Mouse (Mus musculus): ENCODE results near the gene Ssrp1. TPM values are rescaled to one million over a fixed set of nuclear protein-coding genes. Genes with fewer than 3 reads are reported as not detected.

The Ssrp1 gene
- polyA plus RNA-seq, 1 experiment from 2014 or later: 156 TPM

DNA sequence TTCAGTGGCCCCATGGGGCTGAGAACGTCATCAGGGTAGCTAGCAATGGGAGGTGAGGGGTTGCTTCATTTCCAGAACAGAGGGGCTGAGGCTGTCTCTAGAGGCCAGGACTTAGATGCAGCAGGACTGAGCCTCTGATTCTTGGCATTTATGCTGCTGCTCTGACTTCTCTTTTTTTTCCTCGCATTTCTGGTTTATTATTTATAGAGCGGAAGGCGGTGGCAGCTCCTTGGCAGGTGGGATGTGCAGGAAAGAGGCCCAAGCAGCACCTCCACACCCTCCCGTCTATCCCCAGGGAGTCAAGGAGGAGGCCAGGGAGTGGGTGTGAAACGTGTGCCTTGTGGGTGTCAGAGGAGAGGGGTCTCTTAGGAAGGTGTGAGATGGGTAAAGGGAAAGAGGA is 6.0 kb upstream of the Ssrp1 start:
- 66% methylated on average over 6 of the region's 6 CpGs for WGBS
- ATAC-seq: no peak
- H3K9me3 ChIP-seq (ENCODE audit: control insufficient read depth, low read length): no peaks in the 10 kb centered on the region
- no peaks in the 10 kb centered on the region for H3K36me3 ChIP-seq (ENCODE audit: control insufficient read depth, insufficient read depth, low read length)
- H3K9ac ChIP-seq (ENCODE audit: low read depth, low read length): no peak overlapping the region
- H3K27ac ChIP-seq (ENCODE audit: low read depth, low read length): no peak overlapping the region
- H3K4me1 ChIP-seq (ENCODE audit: control insufficient read depth, insufficient read depth, low read depth, low read length): no peaks in the 10 kb centered on the region
- H3K4me3 ChIP-seq (ENCODE audit: low read length): no peak overlapping the region
- H3K4me2 ChIP-seq (ENCODE audit: low read length): no peak overlapping the region
- H3K27me3 ChIP-seq (replicated peaks; ENCODE audit: control insufficient read depth, insufficient read depth, low read length): no peaks in the 10 kb centered on the region

DNA sequence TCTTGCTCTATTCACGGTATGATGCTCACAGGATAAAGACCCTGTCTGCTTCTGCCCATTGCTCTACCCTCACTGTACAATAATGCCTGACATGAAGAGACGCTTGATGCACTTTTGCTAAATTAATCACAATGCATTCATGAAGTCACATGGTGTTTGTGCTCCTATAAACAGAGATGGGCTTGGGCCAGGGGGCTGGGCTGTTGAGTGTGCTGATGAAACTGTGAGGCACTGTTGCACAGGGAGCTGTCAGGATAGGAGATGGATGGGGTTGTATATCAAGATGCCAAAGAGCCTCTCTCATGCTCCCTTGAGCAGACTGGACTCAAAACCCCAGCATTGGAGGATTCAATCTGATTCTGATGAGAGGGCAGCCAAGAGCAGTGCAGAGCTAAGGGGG is 3.9 kb upstream of the Ssrp1 start:
- Histone ChIP-seq H3K27me3 (replicated peaks; ENCODE audit: control insufficient read depth, insufficient read depth, low read length) (no peaks in the 10 kb centered on the region), H3K27ac (ENCODE audit: low read depth, low read length) (no peak overlapping the region), H3K4me3 (ENCODE audit: low read length) (no peak overlapping the region), H3K36me3 (ENCODE audit: control insufficient read depth, insufficient read depth, low read length) (no peaks in the 10 kb centered on the region), H3K4me2 (ENCODE audit: low read length) (no peak overlapping the region), H3K9me3 (ENCODE audit: control insufficient read depth, low read length) (no peaks in the 10 kb centered on the region), H3K9ac (ENCODE audit: low read depth, low read length) (no peak overlapping the region), H3K4me1 (ENCODE audit: control insufficient read depth, insufficient read depth, low read depth, low read length) (peaks cover 11% of the 10 kb centered on the region)
- ATAC-seq: no peak
- WGBS: 86% methylated on average over 2 of the region's 2 CpGs

DNA sequence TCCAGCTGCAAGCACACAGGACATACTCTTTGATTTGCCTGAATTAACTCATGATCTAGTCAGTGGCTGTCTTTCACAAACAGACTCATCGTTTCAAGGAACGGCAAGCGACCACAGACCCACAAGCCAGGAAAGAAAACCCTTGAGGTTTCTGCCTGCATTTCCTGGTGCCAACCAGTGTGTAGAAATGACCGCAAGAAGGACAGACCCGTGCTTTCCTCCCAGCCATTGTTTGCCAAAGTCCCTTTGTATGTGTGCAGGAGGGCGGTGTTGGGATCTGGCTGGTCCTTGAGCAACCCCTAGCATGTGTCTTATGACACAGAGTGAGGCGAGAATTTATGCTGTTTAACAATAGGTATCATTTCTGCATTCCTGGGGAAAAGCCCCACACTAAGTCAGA is 2.9 kb upstream of the Ssrp1 start:
- no peak overlapping the region for H3K4me3 ChIP-seq (ENCODE audit: low read length)
- peaks cover 17% of the 10 kb centered on the region for H3K4me1 ChIP-seq (ENCODE audit: control insufficient read depth, insufficient read depth, low read depth, low read length)
- WGBS: 85% methylated on average over 7 of the region's 7 CpGs
- H3K36me3 ChIP-seq (ENCODE audit: control insufficient read depth, insufficient read depth, low read length): no peaks in the 10 kb centered on the region
- no peaks in the 10 kb centered on the region for H3K27me3 ChIP-seq (replicated peaks; ENCODE audit: control insufficient read depth, insufficient read depth, low read length)
- H3K4me2 ChIP-seq (ENCODE audit: low read length): no peak overlapping the region
- ATAC-seq: no peak
- no peaks in the 10 kb centered on the region for H3K9me3 ChIP-seq (ENCODE audit: control insufficient read depth, low read length)
- no peak overlapping the region for H3K9ac ChIP-seq (ENCODE audit: low read depth, low read length)
- no peak overlapping the region for H3K27ac ChIP-seq (ENCODE audit: low read depth, low read length)

DNA sequence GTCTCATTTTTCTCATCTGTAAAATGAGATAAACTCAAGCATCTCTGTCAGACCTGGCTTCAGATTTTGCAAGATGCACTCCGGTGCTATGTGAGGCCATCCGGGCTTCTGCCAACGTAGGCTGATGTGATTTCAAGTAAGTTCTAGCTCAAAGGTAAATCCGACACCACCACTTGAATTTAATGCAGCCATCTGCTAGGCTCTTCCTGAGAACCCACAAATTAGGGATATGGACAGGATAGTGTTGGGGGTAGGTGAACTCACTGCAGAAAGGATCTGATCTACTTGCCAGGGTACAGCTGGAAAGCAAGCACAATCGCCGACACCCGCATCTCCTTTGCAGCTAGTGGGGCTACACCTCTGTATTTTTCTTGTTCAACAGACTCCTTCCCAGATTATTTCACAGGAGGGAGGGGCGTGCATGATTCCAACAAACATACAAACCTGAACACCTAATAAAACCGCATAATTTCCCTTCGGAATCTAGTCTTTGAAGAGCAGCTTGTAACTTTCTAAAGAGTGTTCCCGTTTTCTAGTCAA is 457 bp upstream of the Ssrp1 start:
- H3K27me3 ChIP-seq (replicated peaks; ENCODE audit: control insufficient read depth, insufficient read depth, low read length): no peaks in the 10 kb centered on the region
- H3K9ac ChIP-seq (ENCODE audit: low read depth, low read length): peak overlapping the region; percentile 65
- 10% methylated on average over 11 of the region's 11 CpGs for WGBS
- peaks cover 17% of the 10 kb centered on the region for H3K36me3 ChIP-seq (ENCODE audit: control insufficient read depth, insufficient read depth, low read length)
- H3K4me3 ChIP-seq (ENCODE audit: low read length): peak overlapping the region; percentile 84
- H3K4me2 ChIP-seq (ENCODE audit: low read length): peak overlapping the region; percentile 95
- peaks cover 17% of the 10 kb centered on the region for H3K4me1 ChIP-seq (ENCODE audit: control insufficient read depth, insufficient read depth, low read depth, low read length)
- no peaks in the 10 kb centered on the region for H3K9me3 ChIP-seq (ENCODE audit: control insufficient read depth, low read length)
- peak overlapping the region; percentile 85 for H3K27ac ChIP-seq (ENCODE audit: low read depth, low read length)
- peak; percentile 46 for ATAC-seq

DNA sequence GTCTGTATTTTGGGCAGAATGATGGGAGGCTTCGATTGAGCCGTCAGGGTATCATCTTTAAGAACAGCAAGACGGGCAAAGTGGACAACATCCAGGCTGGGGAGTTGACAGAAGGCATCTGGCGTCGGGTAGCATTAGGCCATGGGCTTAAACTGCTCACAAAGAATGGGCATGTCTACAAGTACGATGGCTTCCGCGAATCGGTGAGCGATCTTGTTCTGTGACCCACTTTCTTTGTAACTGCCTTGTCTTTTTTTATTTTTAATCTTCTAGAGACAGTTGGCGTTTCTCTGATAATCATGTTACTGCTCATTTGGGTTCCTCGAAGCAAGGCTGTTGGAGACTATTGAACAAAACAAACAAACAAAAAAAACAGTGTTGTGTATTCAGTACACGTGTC is 1.3 kb downstream of the Ssrp1 start:
- peaks cover 33% of the 10 kb centered on the region for H3K36me3 ChIP-seq (ENCODE audit: control insufficient read depth, insufficient read depth, low read length)
- H3K9me3 ChIP-seq (ENCODE audit: control insufficient read depth, low read length): no peaks in the 10 kb centered on the region
- H3K27me3 ChIP-seq (replicated peaks; ENCODE audit: control insufficient read depth, insufficient read depth, low read length): no peaks in the 10 kb centered on the region
- WGBS: 78% methylated on average over 13 of the region's 13 CpGs
- H3K4me2 ChIP-seq (ENCODE audit: low read length): peak overlapping the region; percentile 94
- H3K27ac ChIP-seq (ENCODE audit: low read depth, low read length): no peak overlapping the region
- peak overlapping the region; percentile 84 for H3K4me3 ChIP-seq (ENCODE audit: low read length)
- peak overlapping the region; percentile 96 for H3K9ac ChIP-seq (ENCODE audit: low read depth, low read length)
- no peak for ATAC-seq
- H3K4me1 ChIP-seq (ENCODE audit: control insufficient read depth, insufficient read depth, low read depth, low read length): peaks cover 17% of the 10 kb centered on the region

DNA sequence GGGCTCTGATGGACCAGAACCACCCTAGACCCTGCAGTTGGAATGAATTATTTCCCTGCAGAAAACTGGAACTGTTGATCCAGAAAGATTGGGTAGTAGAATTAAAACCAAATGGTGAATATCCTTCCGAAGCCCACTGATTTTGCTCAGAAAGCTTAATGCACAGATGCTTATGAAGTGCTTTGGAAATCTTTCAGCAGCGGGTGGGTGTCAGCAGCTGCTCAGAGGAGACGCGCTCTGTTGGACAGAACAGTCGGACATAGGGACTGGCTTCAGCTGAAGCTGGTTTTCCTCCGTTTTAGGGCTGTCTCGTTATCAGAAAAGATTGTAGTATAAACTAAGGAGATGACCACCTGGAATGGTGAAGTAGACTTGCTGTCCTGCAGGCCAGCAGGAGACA is 6.6 kb downstream of the Ssrp1 start:
- Histone ChIP-seq H3K27ac (ENCODE audit: low read depth, low read length) (no peak overlapping the region), H3K4me3 (ENCODE audit: low read length) (no peak overlapping the region), H3K9ac (ENCODE audit: low read depth, low read length) (no peak overlapping the region), H3K36me3 (ENCODE audit: control insufficient read depth, insufficient read depth, low read length) (peaks cover 60% of the 10 kb centered on the region), H3K4me2 (ENCODE audit: low read length) (no peak overlapping the region), H3K27me3 (replicated peaks; ENCODE audit: control insufficient read depth, insufficient read depth, low read length) (no peaks in the 10 kb centered on the region), H3K9me3 (ENCODE audit: control insufficient read depth, low read length) (no peaks in the 10 kb centered on the region), H3K4me1 (ENCODE audit: control insufficient read depth, insufficient read depth, low read depth, low read length) (peaks cover 10% of the 10 kb centered on the region)
- ATAC-seq: no peak
- WGBS: 96% methylated on average over 7 of the region's 7 CpGs

DNA sequence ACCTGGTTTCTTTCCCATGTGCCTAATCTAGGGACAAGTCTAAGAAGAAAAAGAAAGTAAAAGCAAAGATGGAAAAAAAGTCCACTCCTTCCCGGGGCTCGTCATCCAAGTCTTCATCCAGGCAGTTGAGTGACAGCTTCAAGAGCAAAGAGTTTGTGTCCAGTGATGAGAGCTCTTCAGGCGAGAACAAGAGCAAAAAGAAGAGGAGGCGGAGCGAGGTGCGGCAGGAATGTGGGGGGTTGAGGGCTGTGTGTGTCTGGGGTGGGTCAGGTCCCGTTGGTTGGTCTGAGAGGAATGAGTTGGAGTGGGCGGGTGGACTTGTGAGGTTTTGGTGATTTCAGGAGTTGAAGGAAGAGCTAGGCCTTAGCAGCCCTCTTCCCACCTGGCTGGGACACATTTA is 9.2 kb downstream of the Ssrp1 start:
- H3K36me3 ChIP-seq (ENCODE audit: control insufficient read depth, insufficient read depth, low read length): peaks cover 47% of the 10 kb centered on the region
- no peaks in the 10 kb centered on the region for H3K27me3 ChIP-seq (replicated peaks; ENCODE audit: control insufficient read depth, insufficient read depth, low read length)
- WGBS: 80% methylated on average over 8 of the region's 8 CpGs
- no peak overlapping the region for H3K4me3 ChIP-seq (ENCODE audit: low read length)
- peaks cover 34% of the 10 kb centered on the region for H3K4me1 ChIP-seq (ENCODE audit: control insufficient read depth, insufficient read depth, low read depth, low read length)
- ATAC-seq: no peak
- no peak overlapping the region for H3K27ac ChIP-seq (ENCODE audit: low read depth, low read length)
- no peak overlapping the region for H3K9ac ChIP-seq (ENCODE audit: low read depth, low read length)
- no peaks in the 10 kb centered on the region for H3K9me3 ChIP-seq (ENCODE audit: control insufficient read depth, low read length)
- H3K4me2 ChIP-seq (ENCODE audit: low read length): no peak overlapping the region

DNA sequence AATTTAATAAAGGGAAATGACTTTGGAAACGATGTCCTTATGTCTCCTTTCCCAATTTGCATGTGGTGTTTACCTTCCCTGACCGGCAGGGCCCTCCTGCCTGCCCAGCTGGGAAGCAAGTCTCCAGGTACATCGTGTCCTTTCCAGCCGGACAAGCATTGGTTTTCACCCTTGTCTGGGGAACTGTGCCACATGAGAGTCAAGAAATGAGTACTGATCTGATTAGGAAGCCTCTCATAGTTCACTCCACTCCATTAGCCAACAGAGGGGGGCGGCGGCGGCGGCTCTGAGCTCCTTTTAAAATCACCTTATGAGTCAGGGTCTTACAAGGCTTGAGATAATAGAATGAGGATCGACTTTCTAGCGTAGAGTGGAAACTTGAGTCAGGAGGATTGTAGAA is 10.0 kb downstream of the Ssrp1 start:
- peaks cover 43% of the 10 kb centered on the region for H3K36me3 ChIP-seq (ENCODE audit: control insufficient read depth, insufficient read depth, low read length)
- 56% methylated on average over 10 of the region's 10 CpGs for WGBS
- ATAC-seq: no peak
- peaks cover 34% of the 10 kb centered on the region for H3K4me1 ChIP-seq (ENCODE audit: control insufficient read depth, insufficient read depth, low read depth, low read length)
- H3K27ac ChIP-seq (ENCODE audit: low read depth, low read length): peak overlapping the region; percentile 1; the same call in 1 of the 2 replicates
- peak overlapping the region; percentile 89 for H3K9ac ChIP-seq (ENCODE audit: low read depth, low read length)
- H3K9me3 ChIP-seq (ENCODE audit: control insufficient read depth, low read length): no peaks in the 10 kb centered on the region
- H3K27me3 ChIP-seq (replicated peaks; ENCODE audit: control insufficient read depth, insufficient read depth, low read length): no peaks in the 10 kb centered on the region
- H3K4me2 ChIP-seq (ENCODE audit: low read length): peak overlapping the region; percentile 66
- H3K4me3 ChIP-seq (ENCODE audit: low read length): peak overlapping the region; percentile 87

DNA sequence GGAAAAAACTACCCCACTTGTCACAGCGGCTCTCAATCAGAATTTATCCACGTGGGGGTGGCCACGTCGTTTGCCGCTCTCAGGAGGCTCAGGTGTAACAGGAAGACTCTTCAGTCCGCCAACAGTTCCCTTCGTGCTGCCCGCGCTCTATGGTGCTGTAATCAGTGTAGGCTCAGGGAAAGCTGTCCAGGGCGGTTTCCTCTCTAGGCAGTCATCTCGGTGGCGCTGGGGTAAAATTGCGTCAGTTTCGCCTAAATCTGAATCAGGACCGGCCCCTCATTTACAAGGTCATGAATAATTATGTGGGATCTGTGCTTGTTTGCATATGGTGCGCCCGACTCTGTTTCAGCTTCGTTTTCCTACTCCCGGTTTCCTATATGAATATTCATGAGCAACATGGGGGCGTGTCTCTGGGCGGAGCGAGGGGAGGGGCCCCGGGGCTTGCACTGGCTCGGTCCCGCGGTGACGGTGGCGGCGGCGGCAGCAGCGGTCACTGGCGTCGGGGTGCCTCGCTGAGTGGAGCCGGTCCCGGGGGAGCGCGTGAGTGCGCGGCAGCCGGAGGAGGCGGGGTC is 10.6 kb downstream of the Ssrp1 start, which contains the start of gene Tnks1bp1:
Gene Tnks1bp1 (plus strand): TSS at position 427 of the 572 bp plus-strand sequence.
- peaks cover 34% of the 10 kb centered on the region for H3K4me1 ChIP-seq (ENCODE audit: control insufficient read depth, insufficient read depth, low read depth, low read length)
- peak within 1 kb of the TSS; percentile 89 for H3K9ac ChIP-seq (ENCODE audit: low read depth, low read length)
- H3K9me3 ChIP-seq (ENCODE audit: control insufficient read depth, low read length): no peaks in the 10 kb centered on the region
- H3K4me2 ChIP-seq (ENCODE audit: low read length): peak within 1 kb of the TSS; percentile 66
- H3K36me3 ChIP-seq (ENCODE audit: control insufficient read depth, insufficient read depth, low read length): peaks cover 40% of the 10 kb centered on the region
- peak; percentile 90 for ATAC-seq
- H3K4me3 ChIP-seq (ENCODE audit: low read length): peak within 1 kb of the TSS; percentile 87
- whole genome bisulfite sequencing: under 1% methylated on average over 41 of the region's 42 CpGs
- H3K27ac ChIP-seq (ENCODE audit: low read depth, low read length): peak within 1 kb of the TSS; percentile 93
- H3K27me3 ChIP-seq (replicated peaks; ENCODE audit: control insufficient read depth, insufficient read depth, low read length): no peaks in the 10 kb centered on the region
